Mouse (Mus musculus): Measurements from ENCODE around the gene Pnp2.
"Not testable (repeated sequence)": the region's sequence is repeated elsewhere in the genome, so short reads cannot be mapped to it uniquely, and the experiment has no call there.

The Pnp2 gene

GRCm38 (mm10) chr14:50958289-50958995, 2.6 kb downstream of the Pnp2 start:
- not testable (repeated sequence) for DNase-seq

- no peak for DNase-seq
Observed at GRCm38 (mm10) chr14:50968216-50968980, 12.6 kb downstream of the Pnp2 start.

- DNase-seq = no peak
Observed at GRCm38 (mm10) chr14:50969041-50969440, 13.2 kb downstream of the Pnp2 start.

- DNase-seq = no peak
Observed at GRCm38 (mm10) chr14:50969558-50970544, 14.1 kb downstream of the Pnp2 start.

GRCm38 (mm10) chr14:50970822-50971221, 15.0 kb downstream of the Pnp2 start:
- no peak for DNase-seq

GRCm38 (mm10) chr14:50973054-50973453, 17.3 kb downstream of the Pnp2 start:
- DNase-seq = not testable (repeated sequence)

GRCm38 (mm10) chr14:50973700-50974099, 17.9 kb downstream of the Pnp2 start:
- DNase-seq = peak; percentile 25

GRCm38 (mm10) chr14:50975001-50975400, 19.2 kb downstream of the Pnp2 start:
- DNase-seq = no peak

GRCm38 (mm10) chr14:50976674-50977073, 20.9 kb downstream of the Pnp2 start:
- peak; percentile 27 for DNase-seq

- not testable (repeated sequence) for DNase-seq
Observed at GRCm38 (mm10) chr14:50978451-50978850, 22.7 kb downstream of the Pnp2 start.

GRCm38 (mm10) chr14:50979631-50980030, 23.8 kb downstream of the Pnp2 start:
- DNase-seq = peak; percentile 52

GRCm38 (mm10) chr14:50981207-50981606, 25.4 kb downstream of the Pnp2 start:
- no peak for DNase-seq

GRCm38 (mm10) chr14:50981837-50982236, 26.0 kb downstream of the Pnp2 start:
- no peak for DNase-seq

- peak; percentile 52 for DNase-seq
Observed at GRCm38 (mm10) chr14:50987668-50988067, 31.9 kb downstream of the Pnp2 start.

- peak; percentile 36 for DNase-seq
Observed at GRCm38 (mm10) chr14:50991037-50991436, 35.2 kb downstream of the Pnp2 start.

- no peak for DNase-seq
Observed at GRCm38 (mm10) chr14:50997088-50997487, 41.3 kb downstream of the Pnp2 start.

- DNase-seq = peak; percentile 68
Observed at GRCm38 (mm10) chr14:50997999-50998666, 42.3 kb downstream of the Pnp2 start.

GRCm38 (mm10) chr14:51007152-51007801, 51.5 kb downstream of the Pnp2 start, which contains the start of gene Rnase10:
Rnase10 (plus strand) TSS chr14:51007751.
- DNase-seq = no peak

GRCm38 (mm10) chr14:51007914-51008713, 52.3 kb downstream of the Pnp2 start:
- DNase-seq = peak; percentile 37

GRCm38 (mm10) chr14:51008781-51009180, 53.0 kb downstream of the Pnp2 start:
- no peak for DNase-seq

GRCm38 (mm10) chr14:51009572-51009971, 53.8 kb downstream of the Pnp2 start:
- no peak for DNase-seq

All from kidney, adult 11 months (tissue).